Mouse (Mus musculus) myocyte (in vitro differentiated cells): Measurements from ENCODE around the gene Cd248. TPM values are rescaled to one million over a fixed set of nuclear protein-coding genes. Genes with fewer than 3 reads are reported as not detected.

Experiments used
- H3K27me3 ChIP-seq: one replicate; pipeline ENCODE4 v1.6.1; 2011; ENCODE audit not compliant: control insufficient read depth, insufficient read depth, insufficient read length
- H3K36me3 ChIP-seq: one replicate; pipeline ENCODE4 v1.6.1; 2011; ENCODE audit not compliant: control insufficient read depth, insufficient read depth
- H3K4me2 ChIP-seq: one replicate; pipeline ENCODE4 v1.6.1; 2011; ENCODE audit warnings: low read depth, control low read depth
- H3K4me3 ChIP-seq: one replicate; pipeline ENCODE4 v1.5.1; 2011; ENCODE audit warnings: mild to moderate bottlenecking, control low read depth, moderate library complexity
- H3K79me2 ChIP-seq: one replicate; pipeline ENCODE4 v1.6.1; 2011; ENCODE audit not compliant: control insufficient read depth, insufficient read depth
- H3ac ChIP-seq: one replicate; pipeline ENCODE4 v1.6.1; 2011; ENCODE audit not compliant: control insufficient read depth, insufficient read length
- CEBPB ChIP-seq: IDR thresholded peaks from 2 replicates; pipeline ENCODE4 v1.6.1; 2011; ENCODE audit warnings: mild to moderate bottlenecking, moderate library complexity; ENCODE audit not compliant: poor library complexity, insufficient read depth, severe bottlenecking
- E2F4 ChIP-seq: IDR thresholded peaks from one replicate; pipeline ENCODE4 v1.6.1; 2011; ENCODE audit warnings: mild to moderate bottlenecking, control low read depth, moderate library complexity; ENCODE audit not compliant: insufficient read depth
- MAX ChIP-seq: IDR thresholded peaks from one replicate; pipeline ENCODE4 v1.6.1; 2011; ENCODE audit warnings: low read depth, mild to moderate bottlenecking, control low read depth
- MYOD1 ChIP-seq, 3 experiments: IDR thresholded peaks; one replicate each; pipeline ENCODE4 v1.6.1; 2011; ENCODE audit warnings: control low read depth in 2 of 3, low read depth in 2 of 3, mild to moderate bottlenecking in 2 of 3, moderate library complexity in 1 of 3; ENCODE audit not compliant: insufficient read length in 2 of 3, control insufficient read depth in 1 of 3
- MYOG ChIP-seq, 3 experiments: IDR thresholded peaks; one replicate each; pipeline ENCODE4 v1.6.1; 2011; ENCODE audit warnings: control low read depth in 2 of 3, low read depth in 2 of 3, mild to moderate bottlenecking in 2 of 3; ENCODE audit not compliant: insufficient read length in 2 of 3, control insufficient read depth in 1 of 3, insufficient read depth in 1 of 3
- POLR2A ChIP-seq: IDR thresholded peaks from one replicate; pipeline ENCODE4 v1.6.1; 2011; ENCODE audit warnings: low read depth, mild to moderate bottlenecking, control low read depth, moderate library complexity; ENCODE audit not compliant: insufficient read length
- POLR2AphosphoS2 ChIP-seq: IDR thresholded peaks from one replicate; pipeline ENCODE4 v1.6.1; 2011; ENCODE audit warnings: low read depth, control low read depth; ENCODE audit not compliant: insufficient read length
- REST ChIP-seq: IDR thresholded peaks from one replicate; pipeline ENCODE4 v1.6.1; 2011; ENCODE audit warnings: mild to moderate bottlenecking, control low read depth, moderate library complexity; ENCODE audit not compliant: insufficient read depth, insufficient read length
- SRF ChIP-seq: IDR thresholded peaks from one replicate; pipeline ENCODE4 v1.6.1; 2011; ENCODE audit warnings: low read depth; ENCODE audit not compliant: control insufficient read depth, insufficient read length
- TCF12 ChIP-seq: IDR thresholded peaks from one replicate; pipeline ENCODE4 v1.6.1; 2011; ENCODE audit warnings: mild to moderate bottlenecking, control low read depth; ENCODE audit not compliant: poor library complexity, insufficient read depth, severe bottlenecking
- TCF3 ChIP-seq: IDR thresholded peaks from one replicate; pipeline ENCODE4 v1.6.1; 2011; ENCODE audit warnings: low read depth, control low read depth; ENCODE audit not compliant: insufficient read length
- USF1 ChIP-seq: IDR thresholded peaks from one replicate; pipeline ENCODE4 v1.6.1; 2011; ENCODE audit warnings: low read depth, mild to moderate bottlenecking, control low read depth, moderate library complexity
- polyA plus RNA-seq: library from polyadenylated mRNA; unstranded; fragments of >200 nt; fragmentation: generic; extraction: Trizol; gene quantifications from one replicate; pipeline ENCODE4 v1.2.1, GENCODE M21; 2012; ENCODE audit warnings: missing spikeins

The Cd248 gene
- polyA plus RNA-seq, 1 experiment: 10.4 TPM

GRCm38 (mm10) chr19:5057876-5058775, 9.8 kb upstream of the Cd248 start:
- Histone ChIP-seq H3ac (no peak overlapping the region), H3K27me3 (no peaks in the 10 kb centered on the region), H3K36me3 (peaks cover 31% of the 10 kb centered on the region), H3K4me2 (peak overlapping the region; percentile 45), H3K4me3 (no peak overlapping the region), H3K79me2 (peaks cover 10% of the 10 kb centered on the region)
- TF ChIP-seq POLR2AphosphoS2 (peak; percentile 84), POLR2A (peak; percentile 49), REST (no peak), CEBPB (no peak)

GRCm38 (mm10) chr19:5058801-5059771, 8.8 kb upstream of the Cd248 start:
- TF ChIP-seq MYOD1 (IDR thresholded peaks at IDR 0.05; ENCODE audit: control insufficient read depth in 1 of 3, insufficient read length in 2 of 3, low read depth in 2 of 3): no peak
- no peak for TF ChIP-seq TCF3
- peak; percentile 82 for TF ChIP-seq POLR2AphosphoS2
- TF ChIP-seq POLR2A: peak; percentile 43
- H3K4me2 ChIP-seq: peak overlapping the region; percentile 45
- H3K4me3 ChIP-seq: no peak overlapping the region

GRCm38 (mm10) chr19:5060365-5061330, 7.2 kb upstream of the Cd248 start:
- no peaks in the 10 kb centered on the region for H3K27me3 ChIP-seq
- no peak overlapping the region for H3ac ChIP-seq
- H3K79me2 ChIP-seq: no peaks in the 10 kb centered on the region
- no peak for TF ChIP-seq MAX
- TF ChIP-seq POLR2A: peak; percentile 71
- TF ChIP-seq MYOD1 (IDR thresholded peaks at IDR 0.05; ENCODE audit: control insufficient read depth in 1 of 3, insufficient read length in 2 of 3, low read depth in 2 of 3): no peak
- TF ChIP-seq TCF3: no peak
- TF ChIP-seq POLR2AphosphoS2: peak; percentile 90
- H3K4me3 ChIP-seq: no peak overlapping the region
- peaks cover 9% of the 10 kb centered on the region for H3K36me3 ChIP-seq
- H3K4me2 ChIP-seq: peak overlapping the region; percentile 72

More at GRCm38 (mm10) chr19:5058801-5059771, 8.8 kb upstream of the Cd248 start:
- H3ac ChIP-seq: no peak overlapping the region
- H3K36me3 ChIP-seq: peaks cover 24% of the 10 kb centered on the region
- peaks cover 4% of the 10 kb centered on the region for H3K79me2 ChIP-seq
- H3K27me3 ChIP-seq: no peaks in the 10 kb centered on the region

- H3K4me2 ChIP-seq: peak overlapping the region; percentile 72
- no peaks in the 10 kb centered on the region for H3K79me2 ChIP-seq
- H3K4me3 ChIP-seq: no peak overlapping the region
- H3ac ChIP-seq: no peak overlapping the region
- H3K27me3 ChIP-seq: no peaks in the 10 kb centered on the region
- no peaks in the 10 kb centered on the region for H3K36me3 ChIP-seq
- TF ChIP-seq REST: no peak
- no peak for TF ChIP-seq MAX
- no peak for TF ChIP-seq TCF3
- no peak for TF ChIP-seq SRF
- no peak for TF ChIP-seq USF1
- TF ChIP-seq POLR2A: no peak
- TF ChIP-seq MYOD1 (IDR thresholded peaks at IDR 0.05; ENCODE audit: control insufficient read depth in 1 of 3, insufficient read length in 2 of 3, low read depth in 2 of 3): no peak
- TF ChIP-seq E2F4: no peak
- TF ChIP-seq CEBPB: no peak
- TF ChIP-seq POLR2AphosphoS2: no peak
- TF ChIP-seq TCF12: no peak
- TF ChIP-seq MYOG (IDR thresholded peaks at IDR 0.05; ENCODE audit: control insufficient read depth in 1 of 3, insufficient read depth in 1 of 3, insufficient read length in 2 of 3, low read depth in 2 of 3): no peak
These were observed 5.8 kb upstream of the Cd248 start for GRCm38 (mm10) chr19:5062041-5062440.
